Mouse (Mus musculus) C2C12 (cell line): ENCODE results near the gene Gm30191.

Source experiments
- CEBPB ChIP-seq: IDR thresholded peaks from one replicate; pipeline ENCODE4 v1.6.1; 2011; ENCODE audit warnings: low read depth, mild to moderate bottlenecking, control low read depth, moderate library complexity
- CTCF ChIP-seq: IDR thresholded peaks from one replicate; pipeline ENCODE4 v1.5.1; 2011; ENCODE audit not compliant: control insufficient read depth, insufficient read depth, insufficient read length
- FOSL1 ChIP-seq: IDR thresholded peaks from one replicate; pipeline ENCODE4 v1.8.0; 2011; ENCODE audit warnings: mild to moderate bottlenecking, low read length; ENCODE audit not compliant: poor library complexity, insufficient read depth, severe bottlenecking
- MAX ChIP-seq: IDR thresholded peaks from one replicate; pipeline ENCODE4 v1.6.1; 2011; ENCODE audit warnings: mild to moderate bottlenecking, control low read depth
- MYOD1 ChIP-seq: IDR thresholded peaks from one replicate; pipeline ENCODE4 v1.6.1; 2011; ENCODE audit warnings: low read depth; ENCODE audit not compliant: control insufficient read depth, insufficient read length
- MYOG ChIP-seq: IDR thresholded peaks from one replicate; pipeline ENCODE4 v1.6.1; 2011; ENCODE audit not compliant: control insufficient read depth, insufficient read length; ENCODE audit errors: extremely low read depth
- USF1 ChIP-seq: IDR thresholded peaks from one replicate; pipeline ENCODE4 v1.6.1; 2011; ENCODE audit warnings: low read depth, mild to moderate bottlenecking, control low read depth, moderate library complexity

GRCm38 (mm10) chr4:134271979-134272378 lies 25.2 kb downstream of the Gm30191 start:
- TF ChIP-seq USF1, result no peak
- no peak for TF ChIP-seq CTCF
- TF ChIP-seq MAX, result no peak
- TF ChIP-seq MYOG, result no peak
- no peak for TF ChIP-seq MYOD1
- TF ChIP-seq CEBPB, result no peak
- TF ChIP-seq FOSL1, result no peak
